Mouse (Mus musculus) heart, embryonic 12.5 days (tissue): ENCODE measurements around the gene Mphosph6. TPM values are rescaled to one million over a fixed set of nuclear protein-coding genes. Genes with fewer than 3 reads are reported as not detected.

Experiments
- ATAC-seq: fragments of 200-750 bp; cut with Nextera tagmentation; 2 replicates; pipeline ENCODE4 v1.8.0; 2017; ENCODE audit warnings: moderate TSS enrichment, moderate library complexity; ENCODE audit not compliant: insufficient number of reproducible peaks, low FRiP score
- H3K27ac ChIP-seq: fragments of 300-500 bp; sonication (generic); 2 replicates; pipeline ENCODE4 v1.5.1; 2016; ENCODE audit warnings: mild to moderate bottlenecking, moderate library complexity; ENCODE audit not compliant: poor library complexity, severe bottlenecking
- H3K27me3 ChIP-seq: fragments of 300-500 bp; sonication (generic); replicated peaks from 2 replicates; pipeline ENCODE4 v1.6.1; 2016; ENCODE audit warnings: mild to moderate bottlenecking, moderate library complexity
- H3K36me3 ChIP-seq: fragments of 300-500 bp; sonication (generic); 2 replicates; pipeline ENCODE4 v1.6.1; 2016; ENCODE audit warnings: mild to moderate bottlenecking, moderate library complexity
- H3K4me1 ChIP-seq: fragments of 300-500 bp; sonication (generic); replicated peaks from 2 replicates; pipeline ENCODE4 v1.6.1; 2016; ENCODE audit warnings: mild to moderate bottlenecking
- H3K4me2 ChIP-seq: fragments of 300-500 bp; sonication (generic); 2 replicates; pipeline ENCODE4 v1.6.1; 2016; ENCODE audit warnings: mild to moderate bottlenecking, moderate library complexity
- H3K4me3 ChIP-seq: fragments of 300-500 bp; sonication (generic); 2 replicates; pipeline ENCODE4 v1.5.1; 2016; ENCODE audit warnings: mild to moderate bottlenecking
- H3K9ac ChIP-seq: fragments of 300-500 bp; sonication (generic); 2 replicates; pipeline ENCODE4 v1.6.1; 2016; ENCODE audit warnings: mild to moderate bottlenecking, moderate library complexity
- H3K9me3 ChIP-seq: fragments of 300-500 bp; sonication (generic); replicated peaks from 2 replicates; pipeline ENCODE4 v1.6.1; 2016; ENCODE audit warnings: mild to moderate bottlenecking, moderate library complexity
- WGBS: fragments of 180-500 bp; shearing (Covaris S2); methylation state at CpG from one replicate; pipeline ENCODE4 v1.1.7; 2016; 5-methylcytosine and 5-hydroxymethylcytosine counted together
- polyA plus RNA-seq: library from polyadenylated mRNA; unstranded; fragments of >200 nt; fragmentation: Nextera tagmentation; extraction: Ambion mirVana; gene quantifications from 2 replicates; pipeline ENCODE4 v1.2.1, GENCODE M21; 2016

Gene Mphosph6
- 38.7 and 40.6 TPM in 2 replicates for polyA plus RNA-seq

GRCm38 (mm10) chr8:117801443-117802298, at the start of gene Mphosph6:
Gene Mphosph6, minus strand, starts transcription at chr8:117801943.
- peak within 1 kb of the TSS; percentile 98 for H3K27ac ChIP-seq
- peak within 1 kb of the TSS; percentile 91 for H3K4me3 ChIP-seq
- H3K36me3 ChIP-seq: peaks cover 24% of the 10 kb centered on the region
- WGBS: under 1% methylated on average over 65 of the region's 65 CpGs
- no peaks in the 10 kb centered on the region for H3K9me3 ChIP-seq
- H3K9ac ChIP-seq: peak within 1 kb of the TSS; percentile 92
- H3K4me2 ChIP-seq: peak within 1 kb of the TSS; percentile 72
- no peaks in the 10 kb centered on the region for H3K27me3 ChIP-seq
- peak; percentile 99 for ATAC-seq
- H3K4me1 ChIP-seq: peaks cover 18% of the 10 kb centered on the region

- no peak overlapping the region for H3K4me2 ChIP-seq
- no peaks in the 10 kb centered on the region for H3K27me3 ChIP-seq
- H3K9ac ChIP-seq: no peak overlapping the region
- H3K27ac ChIP-seq: no peak overlapping the region
- peaks cover 3% of the 10 kb centered on the region; the same call in 1 of the 2 replicates for H3K4me1 ChIP-seq
- 64% methylated on average over 10 of the region's 10 CpGs for WGBS
- no peaks in the 10 kb centered on the region for H3K36me3 ChIP-seq
- no peaks in the 10 kb centered on the region for H3K9me3 ChIP-seq
- no peak overlapping the region for H3K4me3 ChIP-seq
- ATAC-seq: no peak
Observed at GRCm38 (mm10) chr8:117850420-117850819, 48.7 kb upstream of the Mphosph6 start.

- no peaks in the 10 kb centered on the region for H3K36me3 ChIP-seq
- H3K9ac ChIP-seq: no peak overlapping the region
- H3K27ac ChIP-seq: no peak overlapping the region
- no peak for ATAC-seq
- no peak overlapping the region for H3K4me3 ChIP-seq
- WGBS: 89% methylated on average over 6 of the region's 6 CpGs
- H3K27me3 ChIP-seq: no peaks in the 10 kb centered on the region
- H3K4me1 ChIP-seq: no peaks in the 10 kb centered on the region
- no peak overlapping the region for H3K4me2 ChIP-seq
- H3K9me3 ChIP-seq: peaks cover 2% of the 10 kb centered on the region; the same call in 1 of the 2 replicates
Observed at GRCm38 (mm10) chr8:117847865-117848264, 46.1 kb upstream of the Mphosph6 start.

GRCm38 (mm10) chr8:117843694-117844093, 42.0 kb upstream of the Mphosph6 start:
- 78% methylated on average over 8 of the region's 8 CpGs for WGBS
- H3K36me3 ChIP-seq: no peaks in the 10 kb centered on the region
- no peak overlapping the region for H3K4me3 ChIP-seq

GRCm38 (mm10) chr8:117813524-117813923, 11.8 kb upstream of the Mphosph6 start:
- Histone ChIP-seq H3K27me3 (no peaks in the 10 kb centered on the region), H3K4me3 (no peak overlapping the region), H3K27ac (no peak overlapping the region), H3K4me1 (no peaks in the 10 kb centered on the region), H3K9ac (no peak overlapping the region), H3K36me3 (no peaks in the 10 kb centered on the region), H3K9me3 (no peaks in the 10 kb centered on the region), H3K4me2 (no peak overlapping the region)
- no peak for ATAC-seq
- WGBS: 40% methylated on average over 4 of the region's 4 CpGs

More at GRCm38 (mm10) chr8:117843694-117844093, 42.0 kb upstream of the Mphosph6 start:
- Histone ChIP-seq H3K27me3 (no peaks in the 10 kb centered on the region), H3K9ac (no peak overlapping the region), H3K27ac (no peak overlapping the region), H3K4me2 (no peak overlapping the region), H3K9me3 (peaks cover 2% of the 10 kb centered on the region; the same call in 1 of the 2 replicates), H3K4me1 (no peaks in the 10 kb centered on the region)
- no peak for ATAC-seq

GRCm38 (mm10) chr8:117810676-117811075, 8.9 kb upstream of the Mphosph6 start:
- Histone ChIP-seq H3K4me3 (no peak overlapping the region), H3K9me3 (no peaks in the 10 kb centered on the region), H3K4me2 (no peak overlapping the region), H3K27ac (no peak overlapping the region), H3K9ac (no peak overlapping the region), H3K4me1 (no peaks in the 10 kb centered on the region), H3K27me3 (no peaks in the 10 kb centered on the region), H3K36me3 (no peaks in the 10 kb centered on the region)
- WGBS: 90% methylated on average over 2 of the region's 2 CpGs
- no peak for ATAC-seq

GRCm38 (mm10) chr8:117805419-117805818, 3.7 kb upstream of the Mphosph6 start:
- Histone ChIP-seq H3K9ac (no peak overlapping the region), H3K9me3 (no peaks in the 10 kb centered on the region), H3K36me3 (no peaks in the 10 kb centered on the region), H3K4me3 (no peak overlapping the region), H3K4me2 (no peak overlapping the region), H3K4me1 (peaks cover 10% of the 10 kb centered on the region), H3K27ac (no peak overlapping the region), H3K27me3 (no peaks in the 10 kb centered on the region)
- WGBS: 73% methylated on average over 5 of the region's 5 CpGs
- no peak for ATAC-seq

GRCm38 (mm10) chr8:117802299-117802689, 551 bp upstream of the Mphosph6 start:
- Histone ChIP-seq H3K9ac (peak overlapping the region; percentile 28), H3K4me1 (peaks cover 18% of the 10 kb centered on the region)

GRCm38 (mm10) chr8:117798066-117798465, 3.7 kb downstream of the Mphosph6 start:
- Histone ChIP-seq H3K27ac (no peak overlapping the region), H3K4me3 (no peak overlapping the region), H3K9ac (no peak overlapping the region), H3K27me3 (no peaks in the 10 kb centered on the region), H3K36me3 (peaks cover 59% of the 10 kb centered on the region), H3K4me2 (no peak overlapping the region), H3K4me1 (peaks cover 18% of the 10 kb centered on the region), H3K9me3 (no peaks in the 10 kb centered on the region)
- 92% methylated on average over 2 of the region's 2 CpGs for WGBS
- ATAC-seq: no peak

More at GRCm38 (mm10) chr8:117802299-117802689, 551 bp upstream of the Mphosph6 start:
- Histone ChIP-seq H3K4me2 (peak overlapping the region; percentile 72), H3K36me3 (peaks cover 18% of the 10 kb centered on the region), H3K27ac (peak overlapping the region; percentile 65), H3K9me3 (no peaks in the 10 kb centered on the region), H3K4me3 (peak overlapping the region; percentile 91), H3K27me3 (no peaks in the 10 kb centered on the region)
- 1% methylated on average over 11 of the region's 11 CpGs for WGBS
- peak; percentile 41 for ATAC-seq

GRCm38 (mm10) chr8:117796464-117796863, 5.3 kb downstream of the Mphosph6 start:
- Histone ChIP-seq H3K27ac (no peak overlapping the region), H3K27me3 (no peaks in the 10 kb centered on the region), H3K4me2 (no peak overlapping the region), H3K9ac (no peak overlapping the region), H3K9me3 (no peaks in the 10 kb centered on the region), H3K4me1 (peaks cover 15% of the 10 kb centered on the region), H3K4me3 (no peak overlapping the region), H3K36me3 (peaks cover 73% of the 10 kb centered on the region)
- WGBS: 90% methylated on average over 15 of the region's 15 CpGs
- no peak for ATAC-seq

GRCm38 (mm10) chr8:117794581-117794980, 7.2 kb downstream of the Mphosph6 start:
- Histone ChIP-seq H3K9me3 (no peaks in the 10 kb centered on the region), H3K27ac (no peak overlapping the region), H3K4me2 (no peak overlapping the region), H3K4me3 (no peak overlapping the region), H3K9ac (no peak overlapping the region), H3K27me3 (no peaks in the 10 kb centered on the region), H3K36me3 (peaks cover 90% of the 10 kb centered on the region), H3K4me1 (no peaks in the 10 kb centered on the region)
- WGBS: 94% methylated on average over 10 of the region's 10 CpGs
- no peak for ATAC-seq
